Mouse (Mus musculus) hindbrain, postnatal 0 days (tissue): ENCODE measurements around the gene Svbp. TPM values are rescaled to one million over a fixed set of nuclear protein-coding genes. Genes with fewer than 3 reads are reported as not detected.

Experiments used
- ATAC-seq: fragments of 200-750 bp; cut with Nextera tagmentation; 2 replicates; pipeline ENCODE4 v1.8.0; 2017; ENCODE audit warnings: mild to moderate bottlenecking, moderate TSS enrichment, moderate library complexity
- DNase-seq: peaks from one replicate; pipeline ENCODE4 v3.0.0-alpha.2; 2015; ENCODE audit warnings: low spot score
- H3K27ac ChIP-seq: fragments of 300-500 bp; sonication (generic); 2 replicates; pipeline ENCODE4 v1.5.1; 2014; ENCODE audit warnings: mild to moderate bottlenecking
- H3K27me3 ChIP-seq: fragments of 300-500 bp; sonication (generic); 2 replicates; pipeline ENCODE4 v1.6.1; 2014; ENCODE audit warnings: low read length, mixed read lengths; ENCODE audit not compliant: insufficient read depth
- H3K36me3 ChIP-seq: fragments of 300-500 bp; sonication (generic); 2 replicates; pipeline ENCODE4 v1.6.1; 2014; ENCODE audit warnings: low read length, mixed read lengths; ENCODE audit not compliant: insufficient read depth
- H3K4me1 ChIP-seq: fragments of 300-500 bp; sonication (generic); 2 replicates; pipeline ENCODE4 v1.6.1; 2014; ENCODE audit warnings: antibody characterized with exemption, low read length, mixed read lengths; ENCODE audit not compliant: insufficient read depth
- H3K4me2 ChIP-seq: fragments of 300-500 bp; sonication (generic); 2 replicates; pipeline ENCODE4 v1.6.1; 2014; ENCODE audit warnings: low read depth, mild to moderate bottlenecking, low read length, moderate library complexity, mixed read lengths
- H3K4me3 ChIP-seq: fragments of 300-500 bp; sonication (generic); 2 replicates; pipeline ENCODE4 v1.5.1; 2014; ENCODE audit warnings: low read length
- H3K9ac ChIP-seq: fragments of 300-500 bp; sonication (generic); replicated peaks from 2 replicates; pipeline ENCODE4 v1.6.1; 2014; ENCODE audit warnings: mild to moderate bottlenecking, low read length, moderate library complexity, mixed read lengths
- H3K9me3 ChIP-seq: fragments of 300-500 bp; sonication (generic); 2 replicates; pipeline ENCODE4 v1.6.1; 2016; ENCODE audit warnings: low read length, mixed read lengths
- CTCF ChIP-seq: IDR thresholded peaks from 2 replicates; pipeline ENCODE4 v1.5.1; 2016; ENCODE audit warnings: antibody characterized with exemption, control low read depth, low read depth
- WGBS: fragments of 180-500 bp; shearing (Covaris S2); extraction: QIAGEN DNeasy Blood & Tissue Kit; methylation state at CpG from one replicate; pipeline ENCODE4 v1.1.7; 2014; 5-methylcytosine and 5-hydroxymethylcytosine counted together
- polyA plus RNA-seq: library from polyadenylated mRNA; unstranded; fragments of >200 nt; fragmentation: Nextera tagmentation; extraction: Ambion mirVana; gene quantifications from 2 replicates; pipeline ENCODE4 v1.2.1, GENCODE M21; 2015
- total RNA-seq: library from RNA; depleted of rRNA; stranded (reverse); fragments of >200 nt; gene quantifications from 2 replicates; pipeline ENCODE4 v1.2.3, GENCODE M21; 2014

Gene Svbp
- total and polyA plus RNA-seq, 2 experiments from 2014 or later: 40.9 to 179 TPM

- ATAC-seq (0 out of 2 replicates have a peak, but pooled peaks have one; percentile 57), DNase-seq (peak; percentile 90)
- TF ChIP-seq CTCF: peak; percentile 93
- Histone ChIP-seq H3K27me3 (no peaks in the 10 kb centered on the region), H3K9me3 (no peaks in the 10 kb centered on the region), H3K36me3 (peaks cover 8% of the 10 kb centered on the region; the same call in 1 of the 2 replicates), H3K27ac (no peak overlapping the region), H3K4me1 (no peaks in the 10 kb centered on the region), H3K4me3 (no peak overlapping the region), H3K9ac (no peak overlapping the region), H3K4me2 (no peak overlapping the region)
- WGBS: 15% methylated on average over 8 of the region's 8 CpGs
Measured at GRCm38 (mm10) chr4:119204672-119205071, 9.6 kb downstream of the Svbp start.

- ATAC-seq (no peak), DNase-seq (peak; percentile 20)
- Histone ChIP-seq H3K9me3 (no peaks in the 10 kb centered on the region), H3K4me2 (no peak overlapping the region), H3K4me3 (no peak overlapping the region), H3K4me1 (no peaks in the 10 kb centered on the region), H3K36me3 (no peaks in the 10 kb centered on the region), H3K27me3 (no peaks in the 10 kb centered on the region), H3K9ac (no peak overlapping the region), H3K27ac (no peak overlapping the region)
- TF ChIP-seq CTCF: no peak
- WGBS: 50% methylated on average over 8 of the region's 8 CpGs
Measured at GRCm38 (mm10) chr4:119216667-119217066, 21.6 kb downstream of the Svbp start.

GRCm38 (mm10) chr4:119218169-119218568, 23.1 kb downstream of the Svbp start, which contains the start of gene Tmem269:
Gene Tmem269 (minus strand): TSS chr4:119218217.
- DNase-seq (no peak), ATAC-seq (peak; percentile 36; the same call in 1 of the 2 replicates)
- no peak within 1 kb of the TSS for H3K27ac ChIP-seq
- H3K9ac ChIP-seq: no peak within 1 kb of the TSS
- no peaks in the 10 kb centered on the region for H3K36me3 ChIP-seq
- H3K4me1 ChIP-seq: no peaks in the 10 kb centered on the region
- H3K9me3 ChIP-seq: no peaks in the 10 kb centered on the region
- no peak within 1 kb of the TSS for H3K4me2 ChIP-seq
- H3K4me3 ChIP-seq: no peak within 1 kb of the TSS
- H3K27me3 ChIP-seq: no peaks in the 10 kb centered on the region
- WGBS: 19% methylated on average over 11 of the region's 11 CpGs
- no peak for TF ChIP-seq CTCF

- Histone ChIP-seq H3K4me2 (no peak overlapping the region), H3K27me3 (no peaks in the 10 kb centered on the region), H3K4me3 (no peak overlapping the region), H3K27ac (no peak overlapping the region), H3K36me3 (peaks cover 41% of the 10 kb centered on the region; the same call in 1 of the 2 replicates), H3K9me3 (no peaks in the 10 kb centered on the region), H3K4me1 (no peaks in the 10 kb centered on the region), H3K9ac (no peak overlapping the region)
- WGBS: 85% methylated on average over 1 of the region's 1 CpGs
- peak; percentile 77 for TF ChIP-seq CTCF
- DNase-seq: peak; percentile 29
- peak; percentile 56 for ATAC-seq
Measured at GRCm38 (mm10) chr4:119223696-119224095, 28.6 kb downstream of the Svbp start.

GRCm38 (mm10) chr4:119224534-119224933, 29.4 kb downstream of the Svbp start:
- Histone ChIP-seq H3K9ac (no peak overlapping the region), H3K4me3 (no peak overlapping the region), H3K36me3 (peaks cover 41% of the 10 kb centered on the region; the same call in 1 of the 2 replicates), H3K9me3 (no peaks in the 10 kb centered on the region), H3K4me1 (no peaks in the 10 kb centered on the region), H3K4me2 (no peak overlapping the region), H3K27ac (no peak overlapping the region), H3K27me3 (no peaks in the 10 kb centered on the region)
- DNase-seq (no peak), ATAC-seq (no peak)
- no peak for TF ChIP-seq CTCF
- 92% methylated on average over 3 of the region's 3 CpGs for WGBS

GRCm38 (mm10) chr4:119225719-119226118, 30.6 kb downstream of the Svbp start:
- ATAC-seq (no peak), DNase-seq (no peak)
- H3K4me1 ChIP-seq: no peaks in the 10 kb centered on the region
- H3K9ac ChIP-seq: no peak overlapping the region
- no peaks in the 10 kb centered on the region for H3K27me3 ChIP-seq
- peaks cover 41% of the 10 kb centered on the region; the same call in 1 of the 2 replicates for H3K36me3 ChIP-seq
- no peak overlapping the region for H3K4me2 ChIP-seq
- no peak overlapping the region for H3K4me3 ChIP-seq
- H3K27ac ChIP-seq: no peak overlapping the region
- H3K9me3 ChIP-seq: no peaks in the 10 kb centered on the region
- 92% methylated on average over 9 of the region's 9 CpGs for WGBS
- TF ChIP-seq CTCF: no peak

- TF ChIP-seq CTCF: no peak
- peaks cover 41% of the 10 kb centered on the region; the same call in 1 of the 2 replicates for H3K36me3 ChIP-seq
- ATAC-seq (no peak), DNase-seq (no peak)
- H3K9ac ChIP-seq: no peak overlapping the region
- no peak overlapping the region for H3K4me2 ChIP-seq
- no peaks in the 10 kb centered on the region for H3K9me3 ChIP-seq
- 91% methylated on average over 11 of the region's 11 CpGs for WGBS
- no peak overlapping the region for H3K4me3 ChIP-seq
- H3K27ac ChIP-seq: no peak overlapping the region
- peaks cover 4% of the 10 kb centered on the region for H3K4me1 ChIP-seq
- H3K27me3 ChIP-seq: no peaks in the 10 kb centered on the region
Measured at GRCm38 (mm10) chr4:119226751-119227150, 31.6 kb downstream of the Svbp start.
